Mouse (Mus musculus) monocyte, adult 5-6 weeks (primary cell): ENCODE measurements around the gene Timm17a. TPM values are rescaled to one million over a fixed set of nuclear protein-coding genes. Genes with fewer than 3 reads are reported as not detected.

ENCODE experiments used
- total RNA-seq: library from RNA; stranded (forward); fragments of 200-1000, 200-491, 200-594 nt; gene quantifications from 3 replicates; pipeline ENCODE4 v1.2.3, GENCODE M21; 2017

The Timm17a gene
- total RNA-seq, 1 experiment from 2014 or later: 18.5 TPM

Other genes with a start within 250 kb of the Timm17a start
- 0.10 to 0.32 TPM in 2 of 3 replicates, not detected in the other for gene Lgr6, start 208.5 kb downstream of the Timm17a start, total RNA-seq
- gene Ptpn7, start 181.1 kb downstream of the Timm17a start, total RNA-seq: 25.1 to 87.0 TPM (median 26.0 TPM) in 3 replicates
- gene Arl8a, start 167.0 kb downstream of the Timm17a start, total RNA-seq: 52.6 to 85.7 TPM (median 55.1 TPM) in 3 replicates
- gene Gpr37l1, start 146.1 kb downstream of the Timm17a start, total RNA-seq: not detected in 3 replicates
- gene Elf3, start 55.2 kb downstream of the Timm17a start, total RNA-seq: 0.19 TPM in 1 of 3 replicates, not detected in the others
- 66.6 to 85.9 TPM (median 71.4 TPM) in 3 replicates for gene Rnpep, start 29.7 kb downstream of the Timm17a start, total RNA-seq
- not detected in 3 replicates for gene Lmod1, start 11.0 kb upstream of the Timm17a start, total RNA-seq
- gene Shisa4, start 61.5 kb upstream of the Timm17a start, total RNA-seq: not detected in 3 replicates
- 21.4 to 32.9 TPM (median 21.8 TPM) in 3 replicates for gene Ipo9, start 116.7 kb upstream of the Timm17a start, total RNA-seq